Mouse (Mus musculus) hindbrain, embryonic 14.5 days (tissue): ENCODE measurements around the gene Olfr766-ps1. TPM values are rescaled to one million over a fixed set of nuclear protein-coding genes. Genes with fewer than 3 reads are reported as not detected.
"Not testable (repeated sequence)": the region's sequence is repeated elsewhere in the genome, so short reads cannot be mapped to it uniquely, and the experiment has no call there.

Source experiments
- ATAC-seq: fragments of 200-750 bp; cut with Nextera tagmentation; 2 replicates; pipeline ENCODE4 v1.8.0; 2017; ENCODE audit warnings: moderate number of reproducible peaks, mild to moderate bottlenecking, moderate TSS enrichment, moderate library complexity; ENCODE audit not compliant: low FRiP score
- DNase-seq: peaks from one replicate; pipeline ENCODE4 v3.0.0-alpha.2; 2015; ENCODE audit warnings: low spot score
- H3K27ac ChIP-seq: fragments of 300-500 bp; sonication (generic); 2 replicates; pipeline ENCODE4 v1.5.1; 2014; ENCODE audit warnings: mild to moderate bottlenecking, moderate library complexity
- H3K27me3 ChIP-seq: fragments of 300-500 bp; sonication (generic); 2 replicates; pipeline ENCODE4 v1.6.1; 2014; ENCODE audit warnings: mild to moderate bottlenecking, low read length, mixed read lengths; ENCODE audit not compliant: control insufficient read depth, insufficient read depth
- H3K36me3 ChIP-seq: fragments of 300-500 bp; sonication (generic); replicated peaks from 2 replicates; pipeline ENCODE4 v1.6.1; 2014; ENCODE audit not compliant: control insufficient read depth, insufficient read depth
- H3K4me1 ChIP-seq: fragments of 300-500 bp; sonication (generic); replicated peaks from 2 replicates; pipeline ENCODE4 v1.6.1; 2014; ENCODE audit warnings: antibody characterized with exemption, low read length, mixed read lengths; ENCODE audit not compliant: control insufficient read depth, insufficient read depth
- H3K4me2 ChIP-seq: fragments of 300-500 bp; sonication (generic); replicated peaks from 2 replicates; pipeline ENCODE4 v1.6.1; 2014; ENCODE audit warnings: mild to moderate bottlenecking, moderate library complexity
- H3K4me3 ChIP-seq: fragments of 300-500 bp; sonication (generic); replicated peaks from 2 replicates; pipeline ENCODE4 v1.5.1; 2014; ENCODE audit warnings: mild to moderate bottlenecking, low read length
- H3K9ac ChIP-seq: fragments of 300-500 bp; sonication (generic); 2 replicates; pipeline ENCODE4 v1.6.1; 2014
- H3K9me3 ChIP-seq: fragments of 300-500 bp; sonication (generic); 2 replicates; pipeline ENCODE4 v1.6.1; 2016; ENCODE audit warnings: low read length; ENCODE audit not compliant: control insufficient read depth
- WGBS: fragments of 180-500 bp; shearing (Covaris S2); extraction: QIAGEN DNeasy Blood & Tissue Kit; methylation state at CpG from one replicate; pipeline ENCODE4 v1.1.7; 2014; 5-methylcytosine and 5-hydroxymethylcytosine counted together
- polyA plus RNA-seq: library from polyadenylated mRNA; unstranded; fragments of >200 nt; fragmentation: Nextera tagmentation; extraction: Ambion mirVana; gene quantifications from 2 replicates; pipeline ENCODE4 v1.2.1, GENCODE M21; 2014

Olfr766-ps1 gene
- polyA plus RNA-seq: not detected in 2 replicates

DNA sequence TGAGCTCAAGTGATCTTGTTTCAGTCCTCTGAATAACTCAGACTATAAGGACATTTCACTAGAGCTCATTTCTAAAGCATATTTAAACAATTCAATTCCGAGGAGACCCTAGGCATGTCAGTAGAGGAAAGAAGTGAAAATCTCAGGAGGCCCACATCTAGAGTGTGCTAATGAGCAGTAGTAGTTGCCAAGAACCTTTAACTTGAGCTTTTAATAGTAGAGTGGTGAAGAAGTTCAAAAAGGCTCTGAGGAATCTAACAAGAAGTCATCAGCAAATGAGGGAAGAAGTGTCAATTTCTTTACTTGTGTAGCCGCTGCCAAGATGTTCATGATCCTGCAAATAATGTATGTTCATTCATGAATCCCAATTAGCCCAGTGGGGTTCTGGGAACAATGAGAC is at the start of gene Olfr766-ps1:
Gene Olfr766-ps1, minus strand, starts transcription at position 101 of the 400 bp plus-strand sequence.
- no peak for ATAC-seq
- no peak within 1 kb of the TSS for H3K4me2 ChIP-seq
- 87% methylated on average over 2 of the region's 2 CpGs for WGBS
- DNase-seq: no peak
- no peaks in the 10 kb centered on the region for H3K4me1 ChIP-seq
- no peaks in the 10 kb centered on the region for H3K27me3 ChIP-seq
- no peak within 1 kb of the TSS for H3K9ac ChIP-seq
- no peak within 1 kb of the TSS for H3K4me3 ChIP-seq
- H3K36me3 ChIP-seq: no peaks in the 10 kb centered on the region
- no peak within 1 kb of the TSS for H3K27ac ChIP-seq
- no peaks in the 10 kb centered on the region for H3K9me3 ChIP-seq

DNA sequence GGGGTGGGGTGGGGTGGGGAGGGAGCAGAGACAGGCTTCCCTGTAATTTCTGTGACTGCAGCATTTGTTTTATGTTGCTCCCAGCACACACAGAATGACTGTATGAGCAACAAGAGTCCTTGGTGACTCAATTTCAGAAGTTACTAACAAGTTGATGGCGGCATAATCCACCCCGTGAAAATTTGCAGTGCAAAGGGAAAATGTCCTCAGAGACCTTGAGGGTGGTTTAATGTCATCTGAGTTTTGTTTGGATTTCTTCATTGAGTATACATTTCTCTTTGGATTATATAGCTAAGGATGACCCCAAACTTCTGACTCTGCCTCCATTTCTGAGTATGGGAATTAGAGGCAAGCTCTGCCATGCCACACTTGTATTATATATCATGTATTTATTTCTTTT is 49.0 kb upstream of the Olfr766-ps1 start, which contains the start of gene Olfr769:
Gene Olfr769, minus strand, starts transcription at position 101 of the 400 bp plus-strand sequence.
- no peak for ATAC-seq
- no peaks in the 10 kb centered on the region for H3K36me3 ChIP-seq
- no peak within 1 kb of the TSS for H3K4me3 ChIP-seq
- H3K9ac ChIP-seq: no peak within 1 kb of the TSS
- 97% methylated on average over 2 of the region's 2 CpGs for WGBS
- H3K4me2 ChIP-seq: no peak within 1 kb of the TSS
- DNase-seq: no peak
- no peak within 1 kb of the TSS for H3K27ac ChIP-seq
- H3K27me3 ChIP-seq: no peaks in the 10 kb centered on the region
- H3K4me1 ChIP-seq: no peaks in the 10 kb centered on the region
- no peaks in the 10 kb centered on the region for H3K9me3 ChIP-seq

DNA sequence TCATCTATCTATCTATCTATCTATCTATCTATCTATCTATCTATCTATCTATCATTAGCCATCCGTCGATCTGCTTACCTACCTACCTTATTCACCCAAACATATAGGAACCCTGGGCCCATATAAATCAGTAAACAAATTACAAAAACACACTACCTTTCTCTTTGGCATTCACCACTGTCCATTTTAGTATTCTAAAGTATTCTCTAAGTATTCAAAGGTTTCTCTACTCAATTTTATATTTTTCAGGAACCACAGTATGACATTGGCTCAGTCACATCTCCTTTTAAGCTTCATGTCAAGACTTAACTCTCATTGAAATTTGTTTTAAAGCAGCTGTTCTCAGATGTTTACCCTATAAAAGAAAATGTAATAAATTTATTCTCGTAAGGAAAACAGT is 46.4 kb upstream of the Olfr766-ps1 start:
- Histone ChIP-seq H3K4me2 (no peak overlapping the region), H3K9ac (no peak overlapping the region), H3K4me1 (no peaks in the 10 kb centered on the region), H3K27ac (no peak overlapping the region), H3K4me3 (no peak overlapping the region), H3K27me3 (no peaks in the 10 kb centered on the region), H3K36me3 (no peaks in the 10 kb centered on the region), H3K9me3 (no peaks in the 10 kb centered on the region)
- no peak for DNase-seq
- 95% methylated on average over 3 of the region's 3 CpGs for WGBS
- no peak for ATAC-seq

DNA sequence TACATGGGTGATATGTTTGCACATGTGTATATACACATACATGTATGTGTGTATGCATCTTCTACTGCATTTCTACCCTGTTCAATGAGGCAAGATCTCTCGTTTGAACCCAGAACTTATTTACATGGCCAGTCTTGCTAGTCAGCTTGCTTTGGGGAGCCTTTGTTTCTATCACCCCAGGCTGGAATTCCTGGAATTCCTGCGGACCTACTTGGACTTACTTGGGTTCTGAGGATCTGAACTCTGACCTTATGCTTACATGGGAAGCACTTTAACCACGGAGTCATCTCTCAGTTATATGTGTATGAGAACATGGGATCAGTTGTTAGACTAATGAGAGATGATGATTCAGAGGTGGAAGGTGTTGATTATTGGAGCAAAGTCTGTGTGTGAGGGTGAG is 32.5 kb upstream of the Olfr766-ps1 start:
- ATAC-seq (no peak), DNase-seq (no peak)
- no peaks in the 10 kb centered on the region for H3K27me3 ChIP-seq
- H3K4me2 ChIP-seq: no peak overlapping the region
- H3K4me3 ChIP-seq: no peak overlapping the region
- H3K27ac ChIP-seq: no peak overlapping the region
- H3K9ac ChIP-seq: no peak overlapping the region
- H3K36me3 ChIP-seq: no peaks in the 10 kb centered on the region
- H3K4me1 ChIP-seq: no peaks in the 10 kb centered on the region
- WGBS: 36% methylated on average over 3 of the region's 3 CpGs
- no peaks in the 10 kb centered on the region for H3K9me3 ChIP-seq

DNA sequence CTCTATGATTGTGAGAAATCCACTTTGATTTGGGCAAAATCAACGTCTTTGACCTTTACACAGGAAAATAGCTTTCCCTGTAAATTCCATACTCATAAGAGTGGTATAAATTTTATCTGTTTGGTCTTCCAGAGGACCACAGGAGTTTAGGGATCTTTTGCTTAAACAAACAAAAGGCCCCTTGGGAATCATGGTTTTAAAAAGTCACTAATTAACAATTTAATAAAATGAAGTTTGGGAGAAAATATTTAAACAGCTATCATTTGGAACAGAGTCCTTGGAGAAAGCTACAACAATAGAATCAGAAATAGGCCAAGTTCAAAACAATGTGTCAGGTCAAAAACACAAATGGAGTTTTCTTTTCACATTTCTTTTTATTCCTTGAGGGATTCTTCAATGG is 30.5 kb upstream of the Olfr766-ps1 start, which contains the start of gene Olfr768:
Gene Olfr768, minus strand, starts transcription at position 101 of the 400 bp plus-strand sequence.
- Histone ChIP-seq H3K9me3 (no peaks in the 10 kb centered on the region), H3K4me1 (no peaks in the 10 kb centered on the region), H3K36me3 (no peaks in the 10 kb centered on the region), H3K4me2 (no peak within 1 kb of the TSS), H3K4me3 (no peak within 1 kb of the TSS), H3K27ac (no peak within 1 kb of the TSS), H3K9ac (no peak within 1 kb of the TSS), H3K27me3 (no peaks in the 10 kb centered on the region)
- no peak for ATAC-seq
- 93% methylated on average over 1 of the region's 1 CpGs for WGBS
- DNase-seq: no peak

DNA sequence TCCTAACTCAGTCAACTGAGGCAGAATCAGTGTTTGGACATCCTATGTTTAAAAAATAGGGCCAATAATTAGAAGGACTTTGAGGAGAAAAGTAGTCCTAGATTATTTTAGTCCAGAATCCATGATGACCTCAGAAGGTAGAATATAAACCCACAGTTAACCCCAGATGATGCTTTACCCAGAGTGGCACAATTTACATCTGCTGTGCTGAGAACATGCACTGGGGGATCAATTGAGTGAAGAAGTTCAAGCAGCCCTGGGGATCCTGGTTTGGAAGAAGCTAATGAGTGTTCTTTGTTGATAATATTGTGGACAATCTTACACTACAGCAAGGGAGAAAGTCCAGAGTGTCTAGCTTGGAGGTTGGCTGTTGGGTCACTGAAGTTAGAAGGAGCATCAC is 14.0 kb upstream of the Olfr766-ps1 start, which contains the start of gene Olfr767:
Gene Olfr767, minus strand, starts transcription at position 101 of the 400 bp plus-strand sequence.
- H3K4me1 ChIP-seq, H3K27me3 ChIP-seq, H3K36me3 ChIP-seq, H3K27ac ChIP-seq, H3K4me2 ChIP-seq, DNase-seq, H3K4me3 ChIP-seq, ATAC-seq, H3K9me3 ChIP-seq, H3K9ac ChIP-seq: not testable (repeated sequence)

DNA sequence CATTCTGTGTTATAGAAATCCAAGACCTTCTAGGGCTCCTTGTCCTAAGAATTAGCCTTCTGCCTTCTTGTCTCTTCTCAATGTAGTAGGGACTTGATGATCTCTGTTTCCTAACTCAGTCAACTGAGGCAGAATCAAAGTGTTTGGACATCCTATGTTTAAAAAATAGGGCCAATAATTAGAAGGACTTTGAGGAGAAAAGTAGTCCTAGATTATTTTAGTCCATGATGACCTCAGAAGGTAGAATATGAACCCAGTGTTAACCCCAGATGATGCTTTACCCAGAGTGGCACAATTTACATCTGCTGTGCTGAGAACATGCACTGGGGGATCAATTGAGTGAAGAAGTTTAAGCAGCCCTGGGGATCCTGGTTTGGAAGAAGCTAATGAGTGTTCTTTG is 18.9 kb downstream of the Olfr766-ps1 start, which contains the start of gene Olfr765:
Gene Olfr765, minus strand, starts transcription at position 101 of the 400 bp plus-strand sequence.
- not testable (repeated sequence) for H3K9ac ChIP-seq, H3K4me2 ChIP-seq, H3K27me3 ChIP-seq, H3K36me3 ChIP-seq, H3K9me3 ChIP-seq, H3K4me1 ChIP-seq, DNase-seq, ATAC-seq, H3K27ac ChIP-seq, H3K4me3 ChIP-seq

DNA sequence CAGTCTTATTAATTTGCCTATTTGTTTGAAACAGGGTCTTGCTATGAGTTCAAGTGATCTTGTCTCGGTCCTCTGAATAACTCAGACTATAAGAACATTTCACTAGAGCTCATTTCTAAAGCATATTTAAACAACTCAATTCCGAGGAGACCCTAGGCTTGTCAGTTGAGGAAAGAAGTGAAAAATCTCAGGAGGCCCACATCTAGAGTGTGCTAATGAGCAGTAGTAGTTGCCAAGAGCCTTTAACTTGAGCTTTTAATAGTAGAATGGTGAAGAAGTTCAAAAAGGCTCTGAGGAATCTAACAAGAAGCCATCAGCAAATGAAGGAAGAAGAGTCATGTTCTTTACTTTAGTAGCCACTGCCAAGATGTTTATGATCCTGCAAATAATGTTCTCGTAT is 29.0 kb downstream of the Olfr766-ps1 start, which contains the start of gene Olfr764-ps1:
Gene Olfr764-ps1, minus strand, starts transcription at position 101 of the 400 bp plus-strand sequence.
- no peaks in the 10 kb centered on the region for H3K27me3 ChIP-seq
- DNase-seq: no peak
- no peak within 1 kb of the TSS for H3K4me2 ChIP-seq
- no peak within 1 kb of the TSS for H3K27ac ChIP-seq
- no peak for ATAC-seq
- H3K36me3 ChIP-seq: no peaks in the 10 kb centered on the region
- no peak within 1 kb of the TSS for H3K4me3 ChIP-seq
- no peaks in the 10 kb centered on the region for H3K4me1 ChIP-seq
- WGBS: 87% methylated on average over 3 of the region's 3 CpGs
- H3K9ac ChIP-seq: no peak within 1 kb of the TSS
- no peaks in the 10 kb centered on the region for H3K9me3 ChIP-seq

DNA sequence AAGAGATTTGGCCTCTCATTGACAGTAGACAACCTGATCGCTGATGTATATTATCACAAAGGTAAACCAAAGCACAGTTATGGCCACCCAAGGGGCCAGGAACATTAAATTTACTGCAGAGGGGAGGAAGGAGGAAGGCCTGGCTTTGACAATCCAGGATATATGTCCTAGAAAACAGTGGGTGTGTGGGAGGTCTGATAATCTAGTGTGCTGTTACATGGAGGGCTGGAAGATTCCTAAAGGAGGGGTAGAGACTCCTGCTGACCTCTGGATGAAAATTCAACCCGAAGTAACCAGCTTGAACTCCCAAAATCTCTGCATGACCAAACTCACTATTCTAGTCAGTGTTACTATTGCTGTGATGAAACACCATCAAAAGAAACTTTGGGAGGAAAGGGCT is 40.4 kb downstream of the Olfr766-ps1 start:
- Histone ChIP-seq H3K4me2 (no peak overlapping the region), H3K9me3 (no peaks in the 10 kb centered on the region), H3K36me3 (no peaks in the 10 kb centered on the region), H3K27me3 (no peaks in the 10 kb centered on the region), H3K27ac (no peak overlapping the region), H3K4me3 (no peak overlapping the region), H3K9ac (no peak overlapping the region), H3K4me1 (no peaks in the 10 kb centered on the region)
- ATAC-seq: no peak
- WGBS: 78% methylated on average over 2 of the region's 2 CpGs
- DNase-seq: no peak
